Mouse (Mus musculus) limb, embryonic 15.5 days (tissue): ENCODE results near the gene Rilpl1. TPM values are rescaled to one million over a fixed set of nuclear protein-coding genes. Genes with fewer than 3 reads are reported as not detected.
"Not testable (repeated sequence)": the region's sequence is repeated elsewhere in the genome, so short reads cannot be mapped to it uniquely, and the experiment has no call there.

Source experiments
- ATAC-seq: fragments of 200-750 bp; cut with Nextera tagmentation; 2 replicates; pipeline ENCODE4 v1.8.0; 2017; ENCODE audit warnings: low read depth, moderate TSS enrichment; ENCODE audit not compliant: insufficient number of reproducible peaks, low FRiP score, low TSS enrichment
- H3K27ac ChIP-seq: fragments of 300-500 bp; sonication (generic); 2 replicates; pipeline ENCODE4 v1.5.1; 2015; ENCODE audit warnings: moderate library complexity, mild to moderate bottlenecking, inconsistent platforms
- H3K27me3 ChIP-seq: fragments of 300-500 bp; sonication (generic); 2 replicates; pipeline ENCODE4 v1.6.1; 2015; ENCODE audit warnings: inconsistent platforms
- H3K36me3 ChIP-seq: fragments of 300-500 bp; sonication (generic); 2 replicates; pipeline ENCODE4 v1.6.1; 2015; ENCODE audit warnings: inconsistent platforms
- H3K4me1 ChIP-seq: fragments of 300-500 bp; sonication (generic); 2 replicates; pipeline ENCODE4 v1.6.1; 2015; ENCODE audit warnings: inconsistent platforms
- H3K4me2 ChIP-seq: fragments of 300-500 bp; sonication (generic); 2 replicates; pipeline ENCODE4 v1.6.1; 2015; ENCODE audit warnings: mild to moderate bottlenecking, inconsistent platforms
- H3K4me3 ChIP-seq: fragments of 300-500 bp; sonication (generic); 2 replicates; pipeline ENCODE4 v1.5.1; 2015; ENCODE audit warnings: mild to moderate bottlenecking, inconsistent platforms
- H3K9ac ChIP-seq: fragments of 300-500 bp; sonication (generic); 2 replicates; pipeline ENCODE4 v1.6.1; 2015; ENCODE audit warnings: inconsistent platforms
- H3K9me3 ChIP-seq: fragments of 300-500 bp; sonication (generic); 2 replicates; pipeline ENCODE4 v1.6.1; 2016; ENCODE audit warnings: inconsistent platforms
- WGBS: fragments of 180-500 bp; shearing (Covaris S2); methylation state at CpG from one replicate; pipeline ENCODE4 v1.1.7; 2015; 5-methylcytosine and 5-hydroxymethylcytosine counted together
- polyA plus RNA-seq: library from polyadenylated mRNA; unstranded; fragments of >200 nt; fragmentation: Nextera tagmentation; extraction: Ambion mirVana; gene quantifications from 2 replicates; pipeline ENCODE4 v1.2.1, GENCODE M21; 2015

The Rilpl1 gene
- 23.7 and 25.2 TPM in 2 replicates for polyA plus RNA-seq

DNA sequence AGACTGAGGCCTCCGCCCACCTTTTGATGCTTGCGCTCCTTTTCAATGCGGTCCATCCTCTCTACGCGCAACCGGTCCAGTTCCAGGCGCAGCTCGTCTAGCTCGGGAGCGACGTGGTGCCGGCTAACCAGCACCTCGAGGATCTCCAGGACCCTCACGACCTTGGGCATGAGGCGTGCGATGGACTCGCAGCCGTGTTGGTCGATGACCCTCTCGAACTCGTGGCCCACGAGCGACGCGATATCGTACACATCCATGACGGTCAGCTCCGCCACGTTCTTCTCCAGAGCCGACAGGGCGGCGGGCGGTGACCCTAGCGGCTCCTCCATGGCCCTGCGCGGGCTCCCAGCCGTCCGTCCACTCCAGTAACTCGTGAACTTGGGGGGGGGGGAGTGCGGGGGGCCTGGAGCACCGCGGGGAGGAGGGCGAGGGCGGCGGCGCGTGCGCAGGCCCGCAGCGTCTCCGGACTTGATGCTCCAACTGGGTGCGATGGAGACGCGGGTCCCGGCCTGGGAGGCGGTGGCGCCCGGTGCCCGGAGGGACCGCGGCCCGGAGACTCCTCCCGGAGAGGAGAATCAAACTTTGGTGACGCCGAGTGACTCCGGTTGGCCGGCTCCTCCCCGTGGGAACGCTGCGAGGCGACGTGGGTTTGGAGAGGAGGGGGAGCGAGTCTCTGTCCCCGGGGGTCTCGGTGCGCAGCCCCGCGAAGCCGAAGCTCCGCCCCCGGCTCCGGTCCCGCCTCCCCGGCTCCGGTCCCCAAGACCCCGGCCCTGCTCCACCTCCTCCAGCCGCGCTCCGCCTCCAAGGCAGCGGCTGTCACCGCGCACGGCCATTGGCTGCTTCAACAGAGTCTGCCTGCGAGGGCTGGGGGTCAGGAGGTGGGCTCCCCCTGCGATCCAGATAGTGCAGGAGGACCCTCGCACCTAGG lies at the start of gene Rilpl1:
TSS of gene Rilpl1 (minus strand) at position 737 of the 928 bp plus-strand sequence.
- no peaks in the 10 kb centered on the region; the same call in 1 of the 2 replicates for H3K36me3 ChIP-seq
- H3K9me3 ChIP-seq: no peaks in the 10 kb centered on the region
- under 1% methylated on average over 94 of the region's 96 CpGs for WGBS
- H3K4me1 ChIP-seq: peaks cover 38% of the 10 kb centered on the region
- peak within 1 kb of the TSS; percentile 75 for H3K9ac ChIP-seq
- H3K4me3 ChIP-seq: peak within 1 kb of the TSS; percentile 78
- no peaks in the 10 kb centered on the region for H3K27me3 ChIP-seq
- peak; percentile 87 for ATAC-seq
- H3K4me2 ChIP-seq: peak within 1 kb of the TSS; percentile 78
- peak within 1 kb of the TSS; percentile 83 for H3K27ac ChIP-seq

DNA sequence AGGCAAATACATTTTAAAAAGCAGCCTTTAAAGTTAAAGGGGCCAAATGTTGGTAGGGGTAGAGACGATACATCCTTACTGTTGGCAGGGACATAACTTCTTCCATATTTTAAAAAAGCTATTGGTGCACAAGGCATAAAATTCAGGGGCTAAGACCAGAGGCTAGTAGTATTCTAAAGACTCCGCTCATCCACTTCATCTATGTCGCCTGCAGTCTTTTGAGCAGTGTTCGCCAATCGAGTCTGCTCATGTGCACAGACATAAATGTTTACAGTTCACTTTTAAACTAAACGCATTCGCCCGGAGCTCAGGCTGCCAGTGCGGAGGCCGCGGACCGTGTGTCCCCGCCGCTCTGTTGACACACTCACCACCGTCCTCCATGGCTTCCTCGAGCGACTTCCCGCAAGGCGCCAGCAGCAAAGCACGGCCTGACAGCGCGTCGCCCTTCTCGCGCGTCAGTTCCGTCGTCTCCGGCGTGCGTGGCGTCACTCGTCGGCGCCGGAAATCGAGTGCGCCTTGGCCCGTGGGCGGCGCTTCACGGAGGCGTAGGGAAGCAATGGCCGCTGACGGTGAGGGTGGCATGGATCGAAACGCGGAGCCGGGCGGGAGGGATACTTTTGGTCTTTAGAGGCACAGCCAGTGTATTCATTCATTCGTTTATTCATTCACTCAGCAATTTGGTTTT lies 47.6 kb upstream of the Rilpl1 start, which contains the start of the genes Eif2b1 and Gtf2h3:
TSS of gene Eif2b1 (minus strand) at position 499 of the 685 bp plus-strand sequence.
TSS of gene Gtf2h3 (plus strand) at position 508 of the 685 bp plus-strand sequence.
- H3K4me2 ChIP-seq: peak within 1 kb of the TSS; percentile 83
- H3K4me1 ChIP-seq: peaks cover 27% of the 10 kb centered on the region
- H3K9ac ChIP-seq: peak within 1 kb of the TSS; percentile 60
- peak within 1 kb of the TSS; percentile 79 for H3K4me3 ChIP-seq
- ATAC-seq: peak; percentile 85
- no peaks in the 10 kb centered on the region for H3K27me3 ChIP-seq
- H3K9me3 ChIP-seq: no peaks in the 10 kb centered on the region
- WGBS: under 1% methylated on average over 51 of the region's 51 CpGs
- peaks cover 50% of the 10 kb centered on the region for H3K36me3 ChIP-seq
- peak within 1 kb of the TSS; percentile 24; the same call in 1 of the 2 replicates for H3K27ac ChIP-seq

DNA sequence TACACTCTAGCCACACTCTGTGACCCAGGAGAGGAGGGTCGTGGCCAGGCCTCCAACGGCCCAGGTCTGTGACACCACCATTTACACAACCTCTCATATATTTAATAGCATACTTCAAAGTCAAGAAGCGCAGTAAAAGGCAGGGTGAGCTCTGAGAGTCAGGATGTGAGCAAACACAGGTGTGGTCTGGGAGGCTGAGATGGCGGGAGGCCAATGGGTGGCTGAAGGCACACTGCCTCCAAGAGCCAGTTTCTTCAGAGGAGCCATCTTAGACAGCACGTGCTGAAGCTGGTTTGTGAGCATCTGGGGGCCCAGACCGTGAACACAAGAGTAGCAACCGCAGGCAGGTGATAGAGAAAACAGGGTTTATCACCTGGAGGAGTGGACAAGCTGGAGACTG lies 44.3 kb upstream of the Rilpl1 start:
- Histone ChIP-seq H3K9ac (no peak overlapping the region), H3K4me1 (peaks cover 23% of the 10 kb centered on the region), H3K9me3 (no peaks in the 10 kb centered on the region), H3K27ac (no peak overlapping the region), H3K36me3 (peaks cover 70% of the 10 kb centered on the region), H3K27me3 (no peaks in the 10 kb centered on the region), H3K4me3 (no peak overlapping the region), H3K4me2 (no peak overlapping the region)
- 79% methylated on average over 7 of the region's 7 CpGs for WGBS
- no peak for ATAC-seq

DNA sequence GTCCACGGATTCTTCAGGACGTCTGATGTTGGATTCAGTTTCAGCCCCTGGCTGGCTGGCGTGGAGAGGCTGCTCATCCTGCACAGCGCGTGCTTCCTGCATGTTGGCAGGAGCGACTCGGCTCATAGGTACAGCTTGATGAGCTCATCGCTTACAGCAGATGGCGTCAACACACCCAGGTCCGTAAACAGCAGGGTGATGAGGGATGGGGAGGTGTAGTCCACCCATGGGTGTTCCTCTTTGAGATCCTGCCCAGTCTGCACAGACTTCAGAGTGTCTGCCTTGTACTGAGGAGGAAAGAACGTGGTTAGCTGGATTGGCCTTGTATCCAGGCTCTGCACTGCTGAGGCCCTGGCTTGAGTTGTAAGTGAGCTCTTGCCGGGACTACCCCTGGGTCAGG lies 39.9 kb upstream of the Rilpl1 start:
- Histone ChIP-seq H3K9me3 (no peaks in the 10 kb centered on the region), H3K4me3 (no peak overlapping the region), H3K9ac (no peak overlapping the region), H3K27ac (no peak overlapping the region), H3K27me3 (no peaks in the 10 kb centered on the region), H3K4me2 (no peak overlapping the region), H3K36me3 (peaks cover 97% of the 10 kb centered on the region), H3K4me1 (no peaks in the 10 kb centered on the region)
- no peak for ATAC-seq
- 83% methylated on average over 12 of the region's 12 CpGs for WGBS

DNA sequence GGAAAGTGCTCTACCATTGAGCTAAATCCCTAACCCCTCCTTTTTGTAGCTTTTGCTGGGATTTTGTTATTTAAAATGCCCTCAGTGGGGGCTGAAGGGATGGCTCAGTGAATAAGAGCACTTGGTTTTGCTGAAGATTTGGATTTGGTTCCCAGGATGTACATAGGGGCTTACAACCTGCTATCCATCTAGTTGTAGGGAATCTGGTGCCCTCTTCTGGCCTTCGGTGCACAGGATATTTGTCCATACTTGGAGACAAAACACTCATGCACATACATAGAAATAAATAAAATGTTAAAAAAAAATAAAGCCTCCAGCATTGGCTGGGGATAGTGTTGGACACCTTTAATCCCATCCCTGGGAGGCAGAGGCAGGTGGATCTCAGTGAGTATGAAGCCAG lies 24.0 kb upstream of the Rilpl1 start:
- H3K9ac ChIP-seq: no peak overlapping the region
- ATAC-seq: no peak
- WGBS: 80% methylated on average over 1 of the region's 1 CpGs
- no peak overlapping the region for H3K4me2 ChIP-seq
- H3K4me3 ChIP-seq: no peak overlapping the region
- no peaks in the 10 kb centered on the region for H3K9me3 ChIP-seq
- no peak overlapping the region for H3K27ac ChIP-seq
- no peaks in the 10 kb centered on the region for H3K27me3 ChIP-seq
- peaks cover 55% of the 10 kb centered on the region for H3K36me3 ChIP-seq
- H3K4me1 ChIP-seq: peaks cover 14% of the 10 kb centered on the region

DNA sequence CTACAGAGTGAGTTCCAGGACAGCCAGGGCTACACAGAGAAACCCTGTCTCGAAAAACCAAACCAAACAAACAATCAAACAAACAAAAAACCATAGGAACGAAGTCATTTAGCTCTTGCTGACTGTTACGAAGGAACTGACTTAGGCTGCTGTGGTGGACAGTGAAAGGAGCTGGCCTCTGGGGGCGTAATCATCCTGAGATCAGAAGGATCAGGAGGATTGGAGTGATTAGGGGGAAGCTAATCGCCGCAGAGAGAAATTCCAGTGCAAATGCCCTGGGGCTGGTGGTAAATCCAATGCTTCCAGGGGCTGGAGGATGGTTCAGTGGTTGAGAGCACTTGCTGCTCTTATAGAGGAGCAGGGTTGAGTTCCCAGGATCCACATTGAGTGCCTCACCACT lies 22.4 kb upstream of the Rilpl1 start:
- no peaks in the 10 kb centered on the region for H3K9me3 ChIP-seq
- H3K4me1 ChIP-seq: peaks cover 14% of the 10 kb centered on the region
- peak overlapping the region; percentile 82 for H3K4me2 ChIP-seq
- ATAC-seq: no peak
- H3K27me3 ChIP-seq: no peaks in the 10 kb centered on the region
- H3K27ac ChIP-seq: no peak overlapping the region
- H3K9ac ChIP-seq: no peak overlapping the region
- peak overlapping the region; percentile 78 for H3K4me3 ChIP-seq
- WGBS: 60% methylated on average over 6 of the region's 6 CpGs
- H3K36me3 ChIP-seq: peaks cover 43% of the 10 kb centered on the region

DNA sequence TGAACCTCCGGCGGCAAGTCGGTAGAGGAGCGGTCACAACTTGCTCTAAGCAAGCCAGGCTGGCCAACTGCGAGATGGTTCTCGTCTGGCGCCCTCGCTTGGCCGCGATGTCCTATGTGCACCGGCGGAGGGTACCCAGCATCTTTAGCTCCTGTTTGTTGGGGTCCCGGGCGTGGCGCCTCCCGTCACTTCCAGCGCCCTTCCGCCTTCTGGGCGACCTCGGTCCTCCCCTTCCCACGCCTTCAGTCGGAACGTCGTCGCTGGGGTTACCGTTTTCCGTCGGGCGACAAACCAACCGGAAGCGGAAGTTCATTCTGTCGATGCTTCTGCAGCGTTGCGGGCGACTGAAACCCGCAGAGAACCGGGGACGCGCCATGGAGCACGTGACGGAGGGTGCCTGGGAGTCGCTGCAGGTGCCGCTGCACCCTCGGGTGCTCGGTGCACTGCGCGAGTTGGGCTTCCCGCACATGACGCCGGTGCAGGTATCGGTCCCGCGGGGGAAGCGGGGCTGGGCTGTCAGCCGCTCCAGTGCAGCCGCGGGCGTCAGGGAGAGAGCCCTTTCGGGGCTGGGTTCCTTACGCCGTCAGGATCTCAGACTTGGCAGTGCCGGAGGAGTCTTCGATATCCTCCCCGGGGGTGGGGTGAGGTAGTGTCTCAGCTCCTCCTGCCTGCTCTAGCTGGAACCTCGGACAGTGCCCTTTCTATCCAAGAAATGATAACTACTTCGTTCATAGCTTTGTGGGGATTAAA lies 21.5 kb upstream of the Rilpl1 start, which contains the start of gene Ddx55:
TSS of gene Ddx55 (plus strand) at position 307 of the 750 bp plus-strand sequence.
- under 1% methylated on average over 66 of the region's 66 CpGs for WGBS
- peaks cover 14% of the 10 kb centered on the region for H3K4me1 ChIP-seq
- H3K36me3 ChIP-seq: peaks cover 42% of the 10 kb centered on the region
- H3K27ac ChIP-seq: peak within 1 kb of the TSS; percentile 88
- H3K4me2 ChIP-seq: peak within 1 kb of the TSS; percentile 82
- no peaks in the 10 kb centered on the region for H3K27me3 ChIP-seq
- no peaks in the 10 kb centered on the region for H3K9me3 ChIP-seq
- peak within 1 kb of the TSS; percentile 85 for H3K9ac ChIP-seq
- peak within 1 kb of the TSS; percentile 78 for H3K4me3 ChIP-seq
- ATAC-seq: peak; percentile 74

DNA sequence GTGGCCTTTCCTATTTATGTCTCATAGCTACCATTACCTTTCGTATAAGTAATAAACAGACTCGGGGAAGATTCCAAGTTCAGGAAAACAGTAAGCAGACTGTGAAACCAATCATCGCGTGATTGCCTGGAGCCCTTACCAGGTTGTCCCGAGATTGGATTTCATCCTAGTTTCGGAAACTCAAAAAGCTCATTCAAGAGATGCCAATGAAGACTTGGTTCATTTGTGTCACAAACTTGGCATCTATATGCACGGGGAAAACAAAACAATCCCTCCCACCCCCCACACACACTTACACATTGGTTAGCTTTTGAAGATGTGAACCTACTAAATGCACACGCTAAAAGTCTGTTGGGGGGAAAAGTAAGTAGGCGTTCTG lies 20.9 kb upstream of the Rilpl1 start:
- Histone ChIP-seq H3K4me2 (peak overlapping the region; percentile 82), H3K4me1 (peaks cover 14% of the 10 kb centered on the region), H3K27ac (peak overlapping the region; percentile 88), H3K4me3 (peak overlapping the region; percentile 78), H3K27me3 (no peaks in the 10 kb centered on the region), H3K9ac (peak overlapping the region; percentile 85), H3K9me3 (no peaks in the 10 kb centered on the region), H3K36me3 (peaks cover 44% of the 10 kb centered on the region)
- no peak; the same call in 1 of the 2 replicates for ATAC-seq
- 4% methylated on average over 9 of the region's 9 CpGs for WGBS

DNA sequence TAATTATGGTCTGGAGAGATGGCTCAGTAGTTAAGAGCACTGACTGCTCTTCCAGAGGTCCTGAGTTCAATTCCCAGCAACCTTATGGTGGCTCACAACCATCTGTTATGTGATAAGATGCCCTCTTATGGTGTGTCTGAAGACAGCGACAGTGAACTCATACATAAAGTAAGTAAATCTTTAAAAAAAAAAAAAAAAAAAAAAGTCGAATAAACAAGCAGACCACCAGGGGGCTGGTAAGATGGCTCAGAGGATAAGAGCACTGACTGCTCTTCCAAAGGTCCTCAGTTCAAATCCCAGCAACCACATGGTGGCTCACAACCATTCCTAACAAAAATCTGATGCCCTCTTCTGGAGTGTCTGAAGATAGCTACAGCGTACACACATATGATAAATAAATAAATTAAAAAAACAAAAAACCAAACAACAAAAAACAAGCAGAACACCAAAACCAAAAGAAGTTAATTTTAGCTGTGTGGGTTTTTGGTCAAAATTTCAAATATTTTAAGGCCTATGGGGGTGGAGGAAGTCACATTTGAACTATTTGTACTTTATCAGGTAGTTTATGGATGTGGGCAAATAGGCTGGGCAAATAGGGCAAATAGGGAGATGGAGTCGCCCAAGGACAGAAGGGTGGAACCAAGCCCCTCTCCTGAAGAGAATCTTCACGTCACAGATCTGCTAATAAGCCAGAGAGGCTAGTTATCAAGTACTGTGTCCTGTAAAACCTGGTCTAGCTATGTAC lies 20.3 kb upstream of the Rilpl1 start:
- not testable (repeated sequence) for H3K9ac ChIP-seq, ATAC-seq, H3K27me3 ChIP-seq, H3K9me3 ChIP-seq
- H3K36me3 ChIP-seq: peaks cover 44% of the 10 kb centered on the region
- 29% methylated on average over 5 of the region's 5 CpGs for WGBS
- peak overlapping the region; percentile 82 for H3K4me2 ChIP-seq
- peak overlapping the region; percentile 78 for H3K4me3 ChIP-seq
- peak overlapping the region; percentile 88 for H3K27ac ChIP-seq
- H3K4me1 ChIP-seq: peaks cover 14% of the 10 kb centered on the region

DNA sequence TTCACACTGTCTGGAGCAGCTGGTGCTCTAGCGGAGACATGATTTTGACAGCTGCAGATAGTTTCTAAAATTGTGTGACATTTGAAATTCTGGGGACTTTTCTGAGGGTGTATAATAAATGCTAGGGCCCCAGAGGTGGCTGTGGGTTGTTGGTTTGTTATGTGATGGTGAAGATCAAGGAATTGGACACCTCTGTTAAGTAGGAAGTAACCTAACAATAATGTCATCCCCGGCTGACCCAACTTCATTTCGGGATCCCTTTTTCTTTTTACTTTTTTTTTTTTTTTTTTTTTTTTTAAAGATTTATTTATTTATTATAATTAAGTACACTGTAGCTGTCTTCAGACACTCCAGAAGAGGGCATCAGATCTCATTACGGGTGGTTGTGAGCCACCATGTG lies 19.5 kb upstream of the Rilpl1 start:
- ATAC-seq, H3K9ac ChIP-seq, H3K4me3 ChIP-seq, H3K9me3 ChIP-seq, H3K27ac ChIP-seq, H3K4me2 ChIP-seq, H3K27me3 ChIP-seq: not testable (repeated sequence)
- 79% methylated on average over 4 of the region's 4 CpGs for WGBS
- Histone ChIP-seq H3K36me3 (peaks cover 44% of the 10 kb centered on the region), H3K4me1 (peaks cover 14% of the 10 kb centered on the region)

DNA sequence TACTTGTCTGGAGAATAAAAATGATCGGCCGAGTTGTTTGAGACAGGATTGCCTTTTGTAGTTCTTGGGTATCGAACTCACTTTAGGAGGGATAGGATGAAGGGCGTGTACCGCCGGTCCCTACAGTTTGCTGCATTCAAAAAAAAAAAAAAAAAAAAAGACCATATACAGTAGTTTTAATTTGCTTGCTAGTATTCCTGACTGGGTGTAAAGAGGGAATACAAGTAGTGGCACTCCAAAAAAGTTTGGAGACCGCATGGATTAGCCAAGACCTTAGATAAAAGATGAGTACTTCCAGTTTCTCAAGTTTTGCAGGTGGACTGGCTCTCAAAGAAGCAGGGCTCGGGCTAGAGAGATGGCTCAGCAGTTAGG lies 10.4 kb upstream of the Rilpl1 start:
- Histone ChIP-seq H3K4me2 (peak overlapping the region; percentile 49), H3K4me1 (peaks cover 21% of the 10 kb centered on the region), H3K36me3 (peaks cover 31% of the 10 kb centered on the region), H3K27ac (peak overlapping the region; percentile 93), H3K27me3 (no peaks in the 10 kb centered on the region), H3K9me3 (no peaks in the 10 kb centered on the region), H3K4me3 (peak overlapping the region; percentile 93), H3K9ac (peak overlapping the region; percentile 89)
- 9% methylated on average over 8 of the region's 8 CpGs for WGBS
- ATAC-seq: no peak
